Mouse (Mus musculus): ENCODE data around the gene Ankrd49. TPM values are rescaled to one million over a fixed set of nuclear protein-coding genes. Genes with fewer than 3 reads are reported as not detected.

Gene Ankrd49
- polyA plus RNA-seq (2012; rRNA removed): 3.8 and 4.5 TPM in 2 replicates

GRCm38 (mm10) chr9:14784039-14785002 lies at the start of gene Ankrd49, which contains the start of gene Mre11a:
Gene Ankrd49 (minus strand): TSS chr9:14784856.
Gene Mre11a (plus strand): TSS chr9:14784654.

GRCm38 (mm10) chr9:14770803-14771471 lies 13.7 kb downstream of the Ankrd49 start, which contains the start of gene 1700012B09Rik:
Gene 1700012B09Rik (minus strand): TSS chr9:14771030.

GRCm38 (mm10) chr9:14752001-14752522 lies 32.6 kb downstream of the Ankrd49 start, which contains the start of gene Fut4:
Gene Fut4 (minus strand): TSS chr9:14752393.

GRCm38 (mm10) chr9:14740151-14740924 lies 44.3 kb downstream of the Ankrd49 start, which contains the start of gene Piwil4:
Gene Piwil4 (minus strand): TSS chr9:14740733.

Other genes starting within 250 kb of the Ankrd49 start
- 13.2 and 14.4 TPM in 2 replicates for gene Amotl1, start 139.8 kb downstream of the Ankrd49 start, polyA plus RNA-seq (2012; rRNA removed)
- gene Piwil4, start 44.1 kb downstream of the Ankrd49 start, polyA plus RNA-seq (2012; rRNA removed): 4.6 and 4.9 TPM in 2 replicates
- 66.1 and 74.8 TPM in 2 replicates for gene Fut4, start 32.5 kb downstream of the Ankrd49 start, polyA plus RNA-seq (2012; rRNA removed)
- not detected in 2 replicates for gene 1700012B09Rik, start 13.8 kb downstream of the Ankrd49 start, polyA plus RNA-seq (2012; rRNA removed)
- gene Mre11a, start 202 bp downstream of the Ankrd49 start, polyA plus RNA-seq (2012; rRNA removed): 1.8 and 2.6 TPM in 2 replicates
- 0.58 and 1.1 TPM in 2 replicates for gene Gpr83, start 75.4 kb upstream of the Ankrd49 start, polyA plus RNA-seq (2012; rRNA removed)
- gene Izumo1r, start 119.1 kb upstream of the Ankrd49 start, polyA plus RNA-seq (2012; rRNA removed): 0.95 TPM in 2 replicates

Data from colon, adult 2 months (tissue).